Mouse (Mus musculus): ENCODE data around the gene Epha4. TPM values are rescaled to one million over a fixed set of nuclear protein-coding genes. Genes with fewer than 3 reads are reported as not detected.

The Epha4 gene
- polyA plus RNA-seq, 1 experiment from 2014 or later = 24.0 TPM

DNA sequence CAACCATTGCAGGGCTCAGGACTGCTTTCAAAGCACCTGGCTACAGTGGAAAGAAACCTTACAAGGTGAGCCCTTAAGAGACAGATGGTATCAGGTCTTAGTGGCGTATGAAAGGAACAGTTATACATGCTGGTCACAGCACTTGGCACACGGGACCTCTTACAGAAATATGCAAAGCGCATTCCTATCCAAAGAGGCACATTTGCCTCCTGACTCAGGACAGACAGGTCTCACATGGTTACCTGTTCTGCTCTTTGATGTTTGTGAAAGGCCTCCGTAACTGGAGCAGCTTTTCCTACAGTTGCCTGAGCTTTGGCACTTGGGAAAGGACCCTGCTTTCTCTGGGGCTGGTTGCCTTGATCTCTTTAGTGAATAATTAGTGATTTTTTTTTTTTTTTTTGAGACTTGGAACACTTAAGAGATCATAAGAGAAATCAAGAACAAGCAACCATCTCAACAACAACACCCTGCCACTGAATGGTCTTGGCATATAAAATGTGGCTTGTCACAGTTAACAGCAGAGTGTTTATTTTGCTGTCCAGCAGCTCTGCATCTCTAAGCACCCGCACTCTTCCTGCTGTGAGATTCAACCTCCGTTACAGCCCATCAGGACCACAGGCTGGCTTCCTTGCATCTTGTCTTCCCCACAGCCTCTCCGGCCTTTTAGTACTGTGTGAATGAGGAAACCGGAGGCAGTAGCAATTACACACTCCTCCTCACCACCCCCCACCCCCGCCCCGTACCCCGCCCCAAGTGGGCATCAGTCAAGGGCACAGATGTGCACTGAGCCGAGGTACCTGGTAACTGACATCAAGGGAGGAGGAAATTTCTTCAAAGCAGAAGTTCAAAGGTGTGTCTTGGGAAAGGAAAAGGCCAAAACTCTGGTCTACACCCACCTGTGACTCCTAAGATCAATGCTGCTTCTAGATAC, 41.2 kb downstream of the Epha4 start:
- WGBS = 27% methylated on average over 12 of the region's 12 CpGs
- no peak; the same call in 1 of the 2 replicates for ATAC-seq (ENCODE audit: low FRiP score, low TSS enrichment)
- Histone ChIP-seq H3K9ac (ENCODE audit: low read depth, low read length) (no peak overlapping the region), H3K4me3 (ENCODE audit: low read length) (no peak overlapping the region), H3K4me2 (replicated peaks; ENCODE audit: low read depth, low read length) (no peak overlapping the region), H3K27ac (ENCODE audit: low read depth, low read length) (no peak overlapping the region), H3K36me3 (ENCODE audit: control insufficient read depth, insufficient read depth, low read length) (no peaks in the 10 kb centered on the region; the same call in 1 of the 2 replicates), H3K9me3 (ENCODE audit: control insufficient read depth, low read length) (no peaks in the 10 kb centered on the region), H3K27me3 (ENCODE audit: control insufficient read depth, insufficient read depth, low read length) (no peaks in the 10 kb centered on the region), H3K4me1 (ENCODE audit: control insufficient read depth, insufficient read depth, low read length) (peaks cover 7% of the 10 kb centered on the region)

GRCm38 (mm10) chr1:77472566-77472965, 42.3 kb downstream of the Epha4 start:
- Histone ChIP-seq H3K27me3 (ENCODE audit: control insufficient read depth, insufficient read depth, low read length) (no peaks in the 10 kb centered on the region), H3K9ac (ENCODE audit: low read depth, low read length) (no peak overlapping the region), H3K36me3 (ENCODE audit: control insufficient read depth, insufficient read depth, low read length) (no peaks in the 10 kb centered on the region; the same call in 1 of the 2 replicates), H3K27ac (ENCODE audit: low read depth, low read length) (no peak overlapping the region), H3K9me3 (ENCODE audit: control insufficient read depth, low read length) (no peaks in the 10 kb centered on the region), H3K4me2 (replicated peaks; ENCODE audit: low read depth, low read length) (no peak overlapping the region), H3K4me1 (ENCODE audit: control insufficient read depth, insufficient read depth, low read length) (peaks cover 7% of the 10 kb centered on the region), H3K4me3 (ENCODE audit: low read length) (no peak overlapping the region)
- 59% methylated on average over 2 of the region's 2 CpGs for WGBS
- ATAC-seq (ENCODE audit: low FRiP score, low TSS enrichment) = no peak

GRCm38 (mm10) chr1:77471447-77471846, 43.4 kb downstream of the Epha4 start:
- no peak for ATAC-seq (ENCODE audit: low FRiP score, low TSS enrichment)
- H3K4me3 ChIP-seq (ENCODE audit: low read length) = no peak overlapping the region
- no peaks in the 10 kb centered on the region for H3K27me3 ChIP-seq (ENCODE audit: control insufficient read depth, insufficient read depth, low read length)
- H3K4me2 ChIP-seq (replicated peaks; ENCODE audit: low read depth, low read length) = no peak overlapping the region
- H3K36me3 ChIP-seq (ENCODE audit: control insufficient read depth, insufficient read depth, low read length) = no peaks in the 10 kb centered on the region; the same call in 1 of the 2 replicates
- WGBS = 75% methylated on average over 5 of the region's 5 CpGs
- peaks cover 7% of the 10 kb centered on the region for H3K4me1 ChIP-seq (ENCODE audit: control insufficient read depth, insufficient read depth, low read length)
- no peaks in the 10 kb centered on the region for H3K9me3 ChIP-seq (ENCODE audit: control insufficient read depth, low read length)
- no peak overlapping the region for H3K27ac ChIP-seq (ENCODE audit: low read depth, low read length)
- H3K9ac ChIP-seq (ENCODE audit: low read depth, low read length) = no peak overlapping the region

GRCm38 (mm10) chr1:77471037-77471436, 43.9 kb downstream of the Epha4 start:
- no peak for ATAC-seq (ENCODE audit: low FRiP score, low TSS enrichment)
- H3K36me3 ChIP-seq (ENCODE audit: control insufficient read depth, insufficient read depth, low read length) = no peaks in the 10 kb centered on the region
- 56% methylated on average over 5 of the region's 5 CpGs for WGBS
- no peak overlapping the region for H3K27ac ChIP-seq (ENCODE audit: low read depth, low read length)
- no peak overlapping the region for H3K4me2 ChIP-seq (replicated peaks; ENCODE audit: low read depth, low read length)
- H3K4me1 ChIP-seq (ENCODE audit: control insufficient read depth, insufficient read depth, low read length) = peaks cover 7% of the 10 kb centered on the region
- no peaks in the 10 kb centered on the region for H3K9me3 ChIP-seq (ENCODE audit: control insufficient read depth, low read length)
- no peak overlapping the region for H3K4me3 ChIP-seq (ENCODE audit: low read length)
- H3K27me3 ChIP-seq (ENCODE audit: control insufficient read depth, insufficient read depth, low read length) = no peaks in the 10 kb centered on the region
- H3K9ac ChIP-seq (ENCODE audit: low read depth, low read length) = no peak overlapping the region

DNA sequence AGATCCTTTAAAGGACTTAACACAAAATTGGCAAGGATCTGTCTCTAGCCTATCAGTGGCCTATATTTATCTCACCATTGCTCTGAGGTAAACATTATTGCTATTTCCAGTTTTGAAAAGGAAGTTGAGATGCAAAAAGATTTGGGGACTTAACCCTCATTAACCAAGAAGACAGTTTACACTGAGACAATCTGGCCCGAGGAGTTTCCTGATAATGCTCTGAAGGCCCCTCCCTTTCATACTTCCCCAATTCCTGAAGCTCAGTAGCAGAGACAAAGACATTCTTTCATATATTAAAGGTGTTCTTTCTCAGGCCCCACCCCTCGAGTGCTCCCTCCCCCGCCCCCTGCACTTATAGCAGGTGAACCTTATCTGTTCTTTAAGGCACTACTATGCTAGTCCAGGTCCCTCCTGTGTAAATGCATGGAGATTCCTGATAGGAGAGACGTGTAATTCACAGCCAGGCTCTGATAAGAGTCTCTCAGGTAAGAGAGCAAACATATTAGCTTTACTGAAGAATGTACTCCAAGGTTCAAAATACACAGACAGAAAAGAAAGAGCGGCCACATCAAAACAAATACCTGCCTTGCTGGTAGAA, 46.1 kb downstream of the Epha4 start:
- Histone ChIP-seq H3K36me3 (ENCODE audit: control insufficient read depth, insufficient read depth, low read length) (no peaks in the 10 kb centered on the region), H3K9me3 (ENCODE audit: control insufficient read depth, low read length) (no peaks in the 10 kb centered on the region), H3K4me2 (replicated peaks; ENCODE audit: low read depth, low read length) (no peak overlapping the region), H3K4me3 (ENCODE audit: low read length) (no peak overlapping the region), H3K27me3 (ENCODE audit: control insufficient read depth, insufficient read depth, low read length) (no peaks in the 10 kb centered on the region), H3K27ac (ENCODE audit: low read depth, low read length) (no peak overlapping the region), H3K4me1 (ENCODE audit: control insufficient read depth, insufficient read depth, low read length) (peaks cover 4% of the 10 kb centered on the region), H3K9ac (ENCODE audit: low read depth, low read length) (no peak overlapping the region)
- no peak for ATAC-seq (ENCODE audit: low FRiP score, low TSS enrichment)
- WGBS = 79% methylated on average over 5 of the region's 5 CpGs

DNA sequence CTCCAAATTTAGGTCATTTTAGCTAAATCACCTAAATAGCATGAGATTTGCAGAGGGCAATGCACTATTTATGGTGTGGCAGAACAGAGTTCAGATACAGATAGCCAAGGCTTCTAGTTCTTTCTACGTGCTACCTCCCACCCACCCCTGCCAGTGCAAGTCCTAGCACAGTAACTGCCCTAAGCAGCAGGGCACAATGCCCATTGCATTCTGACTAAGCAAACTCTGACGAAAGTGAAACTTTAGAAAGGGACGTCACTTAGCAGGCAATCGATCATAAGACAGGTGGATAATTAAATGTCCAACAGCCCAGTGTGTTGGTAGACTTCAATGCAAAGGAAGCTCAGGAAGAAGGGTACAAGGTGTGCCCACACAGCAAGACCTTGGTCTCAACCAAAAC, 49.4 kb downstream of the Epha4 start:
- no peaks in the 10 kb centered on the region for H3K36me3 ChIP-seq (ENCODE audit: control insufficient read depth, insufficient read depth, low read length)
- no peak overlapping the region for H3K4me2 ChIP-seq (replicated peaks; ENCODE audit: low read depth, low read length)
- no peaks in the 10 kb centered on the region for H3K27me3 ChIP-seq (ENCODE audit: control insufficient read depth, insufficient read depth, low read length)
- 58% methylated on average over 4 of the region's 4 CpGs for WGBS
- no peaks in the 10 kb centered on the region for H3K9me3 ChIP-seq (ENCODE audit: control insufficient read depth, low read length)
- ATAC-seq (ENCODE audit: low FRiP score, low TSS enrichment) = no peak
- H3K4me1 ChIP-seq (ENCODE audit: control insufficient read depth, insufficient read depth, low read length) = peaks cover 16% of the 10 kb centered on the region; the same call in 1 of the 2 replicates
- H3K9ac ChIP-seq (ENCODE audit: low read depth, low read length) = no peak overlapping the region
- H3K27ac ChIP-seq (ENCODE audit: low read depth, low read length) = no peak overlapping the region
- no peak overlapping the region for H3K4me3 ChIP-seq (ENCODE audit: low read length)

- Histone ChIP-seq H3K36me3 (ENCODE audit: control insufficient read depth, insufficient read depth, low read length) (no peaks in the 10 kb centered on the region), H3K9me3 (ENCODE audit: control insufficient read depth, low read length) (no peaks in the 10 kb centered on the region), H3K9ac (ENCODE audit: low read depth, low read length) (no peak overlapping the region), H3K4me1 (ENCODE audit: control insufficient read depth, insufficient read depth, low read length) (peaks cover 16% of the 10 kb centered on the region; the same call in 1 of the 2 replicates), H3K27me3 (ENCODE audit: control insufficient read depth, insufficient read depth, low read length) (no peaks in the 10 kb centered on the region), H3K4me3 (ENCODE audit: low read length) (no peak overlapping the region), H3K27ac (ENCODE audit: low read depth, low read length) (no peak overlapping the region), H3K4me2 (replicated peaks; ENCODE audit: low read depth, low read length) (no peak overlapping the region)
- WGBS = 69% methylated on average over 1 of the region's 1 CpGs
- no peak for ATAC-seq (ENCODE audit: low FRiP score, low TSS enrichment)
Measured at GRCm38 (mm10) chr1:77464108-77464507, 50.8 kb downstream of the Epha4 start.

DNA sequence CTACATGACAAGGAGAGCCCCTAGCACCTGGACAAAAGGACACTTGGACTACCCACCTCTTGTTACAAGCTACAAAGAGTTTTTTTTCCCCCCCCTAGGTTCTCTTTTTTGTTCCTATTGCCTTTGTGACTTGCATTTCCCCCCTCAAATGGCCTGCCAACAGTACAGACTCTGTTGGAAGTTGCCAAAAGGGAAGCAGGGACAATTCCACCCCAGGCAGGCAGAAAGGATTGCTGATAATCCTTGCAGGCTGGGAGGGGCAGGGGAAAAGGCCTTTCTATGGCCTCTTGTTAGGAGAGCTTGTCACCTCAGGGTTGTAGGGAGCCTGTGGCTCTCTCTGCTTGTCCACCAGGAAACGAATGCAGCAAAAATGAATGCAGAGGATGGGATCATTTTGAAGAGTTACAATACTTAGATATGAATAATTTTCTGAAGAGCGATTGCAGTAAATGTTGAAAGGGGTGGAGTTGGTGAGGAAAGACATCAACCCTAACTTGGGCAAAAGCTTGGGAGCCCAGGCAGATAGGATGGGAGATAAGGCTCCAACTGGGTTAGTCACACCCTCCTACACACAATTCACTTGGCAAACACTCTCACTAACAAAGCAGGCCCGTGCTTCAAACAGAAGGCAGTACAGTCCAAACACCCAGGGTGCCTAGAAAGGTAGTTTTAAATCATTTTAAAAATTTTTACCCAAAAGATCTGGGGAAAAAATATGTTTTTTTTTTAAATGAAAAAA, 52.8 kb downstream of the Epha4 start:
- H3K9me3 ChIP-seq (ENCODE audit: control insufficient read depth, low read length) = no peaks in the 10 kb centered on the region
- no peak overlapping the region for H3K4me2 ChIP-seq (replicated peaks; ENCODE audit: low read depth, low read length)
- 29% methylated on average over 3 of the region's 3 CpGs for WGBS
- H3K4me1 ChIP-seq (ENCODE audit: control insufficient read depth, insufficient read depth, low read length) = peaks cover 24% of the 10 kb centered on the region; the same call in 1 of the 2 replicates
- ATAC-seq (ENCODE audit: low FRiP score, low TSS enrichment) = no peak
- no peaks in the 10 kb centered on the region for H3K36me3 ChIP-seq (ENCODE audit: control insufficient read depth, insufficient read depth, low read length)
- H3K4me3 ChIP-seq (ENCODE audit: low read length) = no peak overlapping the region
- no peak overlapping the region; the same call in 1 of the 2 replicates for H3K27ac ChIP-seq (ENCODE audit: low read depth, low read length)
- no peaks in the 10 kb centered on the region for H3K27me3 ChIP-seq (ENCODE audit: control insufficient read depth, insufficient read depth, low read length)
- H3K9ac ChIP-seq (ENCODE audit: low read depth, low read length) = no peak overlapping the region
